Mouse (Mus musculus): ENCODE measurements around the gene Shld2.

Shld2 gene

DNA sequence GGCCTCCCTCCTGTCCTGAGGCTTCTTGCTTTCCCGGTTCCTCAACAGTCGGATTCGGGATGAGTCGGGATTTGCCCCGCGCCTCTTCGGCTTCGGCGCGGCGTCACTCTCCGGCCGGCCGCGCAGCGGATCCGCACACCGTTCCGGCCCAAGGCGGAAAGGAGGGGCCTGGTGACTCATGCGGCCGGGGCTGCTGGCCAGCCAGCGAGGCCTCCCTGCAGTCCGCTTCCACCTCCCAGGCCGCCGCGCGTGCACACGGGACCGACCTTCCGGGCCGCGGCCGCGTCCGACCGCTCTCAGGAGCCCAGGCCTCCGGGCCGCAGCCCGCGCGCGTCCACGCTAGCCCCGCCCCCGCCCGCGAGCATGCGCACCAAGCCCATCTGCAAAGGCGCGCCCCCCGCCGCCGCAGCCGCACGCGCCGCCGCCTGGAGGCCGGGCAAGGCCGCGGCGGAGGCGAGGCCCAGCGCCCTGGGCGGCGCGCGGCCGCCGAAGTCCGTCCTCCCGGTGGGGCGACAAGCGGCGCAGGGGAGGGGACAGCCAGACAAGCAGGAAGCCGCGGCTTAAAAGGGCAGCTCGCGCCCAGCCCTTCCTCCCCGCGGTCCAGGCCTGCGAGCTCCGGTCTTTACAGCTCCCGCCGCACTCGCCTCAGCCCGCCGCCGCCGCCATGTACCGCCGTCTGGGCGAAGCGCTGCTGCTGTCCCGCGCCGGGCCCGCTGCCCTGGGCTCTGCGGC is at the start of gene Shld2, which contains the start of gene Glud1:
Gene Shld2 (minus strand): TSS at position 260 of the 732 bp plus-strand sequence.
Gene Glud1 (plus strand): TSS at position 494 of the 732 bp plus-strand sequence.
- DNase-seq (ENCODE audit: low spot score) = peak; percentile 86

DNA sequence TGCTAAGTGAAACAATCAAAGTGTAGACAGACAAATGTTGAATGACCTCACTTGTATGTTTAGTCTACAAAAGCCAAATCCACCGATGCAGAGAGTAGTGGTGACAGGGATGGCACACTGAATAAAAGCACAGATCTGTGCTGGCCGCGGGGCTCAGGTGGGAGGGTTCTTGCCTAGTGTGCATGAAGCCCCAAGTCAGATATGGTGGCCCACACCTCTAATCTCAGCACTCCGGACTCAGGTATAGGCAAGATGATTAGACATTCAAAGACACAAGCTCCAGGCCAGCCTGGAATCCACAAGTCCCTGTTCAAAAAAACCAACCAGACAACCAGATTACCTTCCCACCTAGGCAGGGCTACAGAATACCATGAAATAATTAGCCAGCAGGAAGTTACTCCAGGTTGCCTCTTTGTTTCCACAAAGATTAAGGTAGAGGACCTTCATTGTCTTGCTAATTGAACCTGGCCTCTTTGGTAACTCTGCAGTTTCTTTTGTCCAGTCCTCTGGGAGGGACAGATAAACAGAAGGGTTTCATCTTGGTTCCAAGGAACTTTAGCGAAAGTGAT is 49.5 kb upstream of the Shld2 start:
- DNase-seq (ENCODE audit: low spot score) = no peak

DNA sequence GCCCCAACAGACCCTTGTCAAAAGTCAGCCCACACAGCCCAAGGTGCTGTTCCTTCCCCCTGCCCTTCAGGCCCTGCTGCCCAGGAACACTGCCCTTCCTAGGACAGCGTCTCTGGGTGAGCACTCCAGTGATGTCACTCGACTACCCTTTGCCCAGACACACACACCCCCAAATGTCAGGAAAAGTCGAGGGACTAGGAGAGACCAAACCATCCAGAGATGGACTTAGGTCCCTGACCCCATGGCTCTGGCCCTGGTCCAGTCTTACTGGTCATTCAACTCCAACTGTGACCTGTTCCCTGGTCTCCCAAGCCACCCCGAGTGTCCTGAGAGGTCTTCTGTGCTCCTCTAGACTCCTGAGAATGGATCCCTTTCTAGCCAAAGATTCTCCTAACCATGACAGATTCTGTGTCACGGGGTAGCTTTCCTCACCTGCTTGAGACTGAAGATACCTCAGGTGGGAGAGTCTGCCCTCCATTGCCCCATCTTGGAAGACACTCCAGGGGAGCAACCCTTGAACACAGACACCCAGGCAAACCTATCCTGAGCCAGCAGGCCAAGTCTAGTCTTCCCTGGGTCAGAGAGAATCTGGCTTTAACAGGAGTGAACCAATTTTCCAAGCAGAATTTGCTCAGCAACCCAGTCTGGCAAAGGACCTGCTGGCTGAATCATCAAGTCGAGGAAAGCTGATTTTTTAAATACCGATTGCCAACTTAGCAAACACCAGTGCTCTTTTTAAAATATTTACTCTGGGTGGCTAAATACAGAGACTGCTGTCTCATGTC is 47.6 kb upstream of the Shld2 start:
- DNase-seq (ENCODE audit: low spot score) = no peak

DNA sequence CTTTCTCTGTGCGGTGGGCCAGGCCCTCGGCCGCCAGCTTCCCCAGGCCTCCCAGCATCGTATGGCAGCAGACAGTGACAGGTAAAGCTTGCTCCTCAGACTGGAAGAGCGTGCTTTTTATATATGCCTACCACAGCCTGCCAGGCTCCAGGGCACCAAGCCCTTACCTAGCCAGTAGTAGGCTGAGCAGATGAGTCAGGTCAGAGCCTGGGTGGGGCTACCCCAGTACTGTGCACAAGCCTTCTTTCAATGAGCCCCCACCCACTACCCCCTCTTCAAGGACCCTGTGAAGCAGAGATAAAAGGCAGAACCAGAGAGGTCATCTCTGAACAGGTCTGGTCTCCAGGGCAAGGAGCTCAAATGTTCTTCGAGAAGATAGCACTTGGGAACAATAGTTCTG is 45.0 kb upstream of the Shld2 start, which contains the start of gene Fam25c:
Gene Fam25c (minus strand): TSS at position 133 of the 400 bp plus-strand sequence.
- DNase-seq (ENCODE audit: low spot score) = no peak

DNA sequence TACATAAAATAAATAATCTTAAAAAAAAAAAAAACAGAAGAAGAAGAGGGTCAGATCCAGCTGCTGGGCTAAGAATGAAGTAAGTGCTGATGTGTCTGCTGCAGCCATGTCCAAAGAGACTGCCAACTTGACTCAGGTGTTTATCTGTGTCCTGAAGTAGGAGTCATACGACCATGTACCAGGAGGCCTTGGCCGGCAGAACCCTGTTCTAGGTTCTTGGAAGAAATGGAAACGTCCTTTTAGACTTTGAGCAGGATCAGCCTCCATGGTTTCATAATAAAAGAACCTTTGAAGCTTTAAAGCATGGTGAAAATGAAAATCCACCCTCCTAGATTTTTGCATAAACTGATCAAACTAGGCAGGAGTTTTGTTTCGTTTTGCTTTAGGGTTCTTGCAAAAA is 44.2 kb upstream of the Shld2 start:
- DNase-seq (ENCODE audit: low spot score) = no peak

DNA sequence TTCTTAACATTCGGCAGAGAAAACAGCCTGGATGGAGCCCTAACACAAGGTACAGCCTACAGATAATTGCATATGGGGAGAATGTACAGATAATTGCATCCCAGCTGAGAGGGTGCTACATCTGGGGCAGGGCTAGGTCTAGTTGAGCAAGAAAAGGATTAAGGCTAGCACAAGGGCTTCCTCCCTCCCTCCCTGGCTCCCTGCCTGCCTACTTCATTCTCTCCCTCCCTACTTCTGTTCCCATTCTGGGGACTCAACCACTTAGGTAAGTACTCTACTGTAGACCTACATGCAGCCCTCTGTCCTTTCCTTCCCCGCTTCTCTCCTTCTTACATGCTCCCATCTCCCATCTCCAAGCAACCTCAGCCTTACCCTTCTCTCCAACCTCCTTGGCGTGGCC is 43.0 kb upstream of the Shld2 start:
- no peak for DNase-seq (ENCODE audit: low spot score)

DNA sequence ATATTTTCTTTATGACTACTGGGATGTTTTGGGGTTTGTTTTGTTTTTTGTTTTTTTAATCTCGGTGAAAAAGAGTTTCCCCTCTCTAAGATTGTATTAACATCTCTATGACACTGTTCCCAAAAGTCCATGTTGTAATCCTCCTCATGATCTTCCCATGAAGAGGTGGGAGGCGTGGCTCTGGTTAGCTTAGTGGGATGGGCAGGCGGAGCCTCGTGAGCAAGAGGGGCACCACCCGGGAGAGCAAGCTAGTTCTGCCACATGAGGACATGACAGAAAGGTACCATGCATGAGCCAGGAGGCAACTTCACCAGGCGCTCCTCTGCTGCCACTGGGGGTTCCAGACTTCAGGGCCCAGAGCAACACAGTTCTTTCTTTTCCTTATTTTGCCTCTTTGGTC is 42.2 kb upstream of the Shld2 start:
- no peak for DNase-seq (ENCODE audit: low spot score)

DNA sequence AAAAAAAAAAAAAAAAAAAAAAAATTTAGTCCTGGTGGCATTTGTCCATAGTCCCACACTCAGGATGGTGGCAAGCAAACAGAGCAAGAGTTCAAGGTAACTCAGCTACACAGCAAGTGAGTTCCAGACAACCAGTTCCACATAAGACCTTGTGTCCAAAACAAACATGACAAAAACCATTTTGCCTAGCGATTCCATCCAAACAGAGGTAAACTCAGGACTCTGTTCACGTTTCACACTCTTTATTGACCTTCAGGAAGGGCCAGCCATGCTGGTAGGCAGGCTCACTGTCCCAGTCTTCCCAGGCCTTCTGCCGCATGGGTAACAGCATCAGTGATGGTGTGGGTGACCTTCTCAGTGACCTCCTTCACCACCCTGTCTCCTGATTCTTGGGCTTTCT is 41.4 kb upstream of the Shld2 start:
- DNase-seq (ENCODE audit: low spot score) = no peak

DNA sequence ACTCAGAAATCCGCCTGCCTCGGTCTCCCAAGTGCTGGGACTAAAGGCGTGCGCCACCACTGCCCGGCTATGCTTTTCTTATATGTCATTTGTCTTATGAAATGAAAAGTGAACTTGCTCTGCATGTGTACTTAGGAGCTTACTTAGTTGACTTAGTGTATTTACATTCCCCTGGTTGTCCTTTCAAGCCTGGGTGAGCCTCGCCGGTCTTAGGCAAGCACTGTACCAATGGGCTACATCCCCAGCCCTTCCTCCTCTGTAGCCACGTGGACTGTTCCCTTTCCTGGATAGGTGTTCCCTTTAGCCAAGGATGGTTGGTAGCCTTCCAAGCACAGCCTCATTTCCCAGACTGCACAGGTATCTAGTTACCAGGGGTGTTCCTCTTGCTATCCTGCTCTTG is 38.7 kb upstream of the Shld2 start:
- DNase-seq (ENCODE audit: low spot score) = no peak

DNA sequence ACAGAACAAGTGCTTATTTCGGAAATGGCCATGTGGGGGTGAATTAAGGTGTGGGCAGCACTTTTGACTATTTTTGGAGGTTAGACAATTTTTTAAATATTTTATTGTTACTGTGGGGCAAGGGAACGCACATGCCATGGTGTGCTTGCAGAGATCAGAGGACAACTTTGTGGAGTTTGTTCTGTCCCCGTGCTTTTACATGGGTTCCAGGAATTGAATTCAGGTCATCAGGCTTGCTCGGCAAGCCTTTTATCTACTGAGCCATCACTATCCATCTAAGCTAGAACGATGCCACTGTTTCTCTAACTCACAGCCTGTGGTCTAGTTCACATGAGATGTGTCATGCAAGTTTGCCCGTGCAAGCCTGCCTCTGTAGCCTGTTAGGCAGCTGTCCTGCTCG is 38.0 kb upstream of the Shld2 start:
- no peak for DNase-seq (ENCODE audit: low spot score)

DNA sequence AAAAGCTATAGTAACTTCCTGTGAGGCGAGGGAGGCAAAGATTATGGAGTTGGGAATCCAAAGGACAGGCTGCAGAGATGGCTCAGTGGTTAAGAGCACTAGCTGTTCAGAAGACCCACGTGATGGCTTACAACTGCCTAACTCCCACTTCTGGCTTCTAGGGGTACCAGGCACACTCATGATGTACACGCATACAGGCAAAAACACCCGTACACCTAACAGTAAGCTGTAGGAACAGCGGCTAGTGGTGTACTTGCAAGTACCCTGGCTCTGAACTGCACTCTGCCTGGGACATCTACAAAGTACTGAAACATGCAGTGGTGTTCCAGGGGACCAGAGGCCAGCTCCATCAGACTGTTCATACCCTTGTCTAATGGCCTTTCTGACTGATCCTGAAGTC is 36.8 kb upstream of the Shld2 start:
- no peak for DNase-seq (ENCODE audit: low spot score)

DNA sequence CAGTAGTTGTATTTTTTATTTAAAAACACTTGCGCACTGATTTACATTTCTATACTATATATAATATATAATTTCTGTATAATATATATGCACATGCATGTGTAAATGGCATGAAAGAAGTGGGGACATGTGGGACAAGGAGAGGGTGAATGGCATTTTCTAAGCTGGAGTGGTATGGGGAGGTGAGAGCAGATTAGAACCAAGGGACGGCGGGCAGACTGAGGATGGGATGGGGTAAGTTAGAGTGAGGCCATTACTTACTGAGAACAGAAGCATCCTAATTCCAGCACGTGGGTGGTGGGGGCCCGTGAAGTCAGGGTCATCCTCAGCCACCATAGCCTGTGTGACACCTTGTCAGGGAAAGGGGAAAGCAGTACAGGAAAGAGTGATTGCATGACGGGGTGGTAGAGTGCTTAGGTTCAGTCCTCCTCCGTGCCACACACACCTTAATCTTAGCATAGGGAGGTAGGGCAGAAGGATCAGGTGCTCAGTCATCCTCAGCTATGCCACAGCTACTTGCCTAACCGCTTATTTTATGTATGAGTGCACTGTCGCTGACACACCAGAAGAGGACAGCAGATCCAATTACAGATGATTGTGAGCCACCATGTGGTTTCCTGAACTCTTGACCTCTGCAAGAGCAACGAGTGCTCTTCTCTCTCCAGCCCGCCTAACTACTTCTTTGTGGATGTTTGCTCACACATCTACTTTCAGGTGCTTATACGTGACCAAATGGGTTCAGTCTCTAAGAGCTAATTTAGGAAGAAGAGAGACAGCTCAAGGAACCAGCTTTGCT is 35.7 kb upstream of the Shld2 start:
- DNase-seq (ENCODE audit: low spot score) = no peak

DNA sequence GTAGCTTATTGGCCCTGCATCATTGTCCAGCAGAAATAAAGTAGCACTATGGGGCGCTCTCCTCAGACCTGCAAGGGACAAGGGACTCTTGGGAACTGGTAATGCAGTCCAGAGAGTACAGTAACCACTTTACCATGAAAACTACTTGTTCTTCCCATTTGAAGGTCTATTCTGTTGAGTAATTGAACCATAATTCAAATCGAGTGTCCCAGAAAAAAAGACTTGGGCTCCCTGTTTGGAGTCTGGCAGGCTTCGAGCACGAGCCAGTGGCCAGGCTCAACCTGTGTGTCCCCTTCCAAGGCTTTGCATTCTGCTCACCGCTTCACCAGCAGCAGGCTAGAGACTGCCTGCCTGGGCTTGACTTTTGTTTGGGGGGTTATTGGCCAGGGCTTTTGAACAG is 34.1 kb upstream of the Shld2 start:
- DNase-seq (ENCODE audit: low spot score) = no peak

DNA sequence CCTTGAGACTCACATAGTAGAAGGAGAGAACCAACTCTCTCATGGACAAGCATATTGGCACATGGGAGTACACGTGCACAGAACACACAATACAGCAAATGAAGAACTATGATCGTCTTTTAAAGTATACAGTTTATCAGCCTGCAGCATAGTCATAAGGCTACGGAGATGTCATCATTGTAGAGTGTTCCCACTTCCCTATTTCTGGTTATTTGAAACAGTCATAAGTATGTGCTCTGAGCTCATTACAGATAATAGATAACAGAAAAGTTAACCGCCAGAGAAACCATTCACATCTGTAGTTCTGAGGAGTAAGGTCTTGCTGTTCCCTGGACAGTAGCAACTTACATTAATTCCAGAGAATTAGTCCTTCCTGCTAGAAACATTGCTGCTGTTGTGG is 32.8 kb upstream of the Shld2 start:
- DNase-seq (ENCODE audit: low spot score) = no peak

DNA sequence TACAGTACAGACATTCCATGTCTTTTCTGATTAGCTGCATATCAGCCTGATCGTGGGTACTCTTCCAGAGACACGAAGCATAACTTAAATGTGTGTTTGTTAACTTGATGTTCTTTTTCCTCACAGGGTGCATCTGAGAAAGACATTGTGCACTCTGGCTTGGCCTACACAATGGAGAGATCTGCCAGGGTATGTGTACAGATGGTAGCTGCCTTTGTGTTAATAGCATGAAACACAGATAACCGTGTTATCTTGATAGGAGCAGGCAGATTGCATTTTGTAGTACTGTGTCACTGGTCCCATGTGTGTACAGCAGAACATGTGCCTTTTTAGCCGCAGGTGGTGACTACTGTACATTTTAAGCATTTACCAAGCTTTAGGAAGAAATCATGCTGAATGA is 31.7 kb upstream of the Shld2 start:
- DNase-seq (ENCODE audit: low spot score) = no peak

DNA sequence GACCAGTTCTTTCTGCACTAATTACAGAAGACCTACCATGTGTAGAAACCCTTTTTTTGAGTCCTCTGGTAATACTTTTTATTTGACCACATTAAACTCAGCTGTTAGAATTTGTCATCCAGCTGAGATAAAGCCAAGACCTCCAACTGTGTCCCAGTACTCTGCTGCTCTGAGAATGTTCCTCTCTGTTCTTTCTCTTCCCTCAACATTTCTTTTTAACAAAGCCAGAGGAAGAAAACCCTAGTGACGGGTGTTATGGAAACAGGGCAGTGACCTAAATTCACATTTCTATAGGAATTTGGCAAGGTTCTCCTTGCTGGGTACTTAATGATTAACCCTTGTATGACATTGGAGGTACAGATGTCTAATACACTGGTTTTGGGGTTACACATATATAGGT is 29.2 kb upstream of the Shld2 start:
- no peak for DNase-seq (ENCODE audit: low spot score)

DNA sequence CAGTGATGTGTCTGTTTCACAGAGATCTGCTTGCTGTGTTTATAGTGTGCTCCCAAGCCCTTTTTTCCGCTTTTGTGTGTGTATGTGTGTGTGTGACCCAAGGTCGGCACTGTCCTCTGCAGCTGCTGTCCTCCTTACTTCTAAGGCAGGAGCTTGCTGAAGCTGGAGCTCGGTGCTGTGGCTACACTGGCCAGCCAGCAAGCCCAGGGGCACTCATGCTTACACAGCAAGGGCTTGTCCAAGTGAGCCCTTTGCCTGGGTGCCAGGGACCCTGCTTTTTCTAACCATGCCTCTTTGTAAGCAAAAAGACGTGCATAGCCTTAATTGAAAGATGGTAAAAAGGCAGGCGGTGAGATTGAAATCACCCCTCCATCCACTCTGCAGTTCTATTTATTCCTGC is 22.2 kb upstream of the Shld2 start:
- DNase-seq (ENCODE audit: low spot score) = no peak

DNA sequence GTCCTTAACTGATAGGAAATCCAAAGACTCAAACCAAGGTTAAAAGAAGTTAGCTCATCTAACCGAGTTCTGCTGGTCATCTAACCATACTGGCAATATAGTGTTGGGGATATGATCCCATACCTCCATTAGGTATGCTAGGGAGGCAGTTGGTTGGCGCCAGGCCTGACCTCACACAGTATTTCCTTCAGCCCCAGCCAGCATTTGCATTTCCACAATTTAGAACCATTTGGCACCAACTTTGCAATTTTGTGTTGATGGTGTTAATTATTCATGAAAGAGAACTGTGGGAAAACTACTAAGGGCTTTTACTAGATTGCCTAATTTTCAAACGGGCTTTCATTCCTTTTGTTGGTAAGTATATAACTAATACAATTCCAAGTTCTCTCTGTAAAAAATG is 21.6 kb upstream of the Shld2 start:
- DNase-seq (ENCODE audit: low spot score) = no peak

DNA sequence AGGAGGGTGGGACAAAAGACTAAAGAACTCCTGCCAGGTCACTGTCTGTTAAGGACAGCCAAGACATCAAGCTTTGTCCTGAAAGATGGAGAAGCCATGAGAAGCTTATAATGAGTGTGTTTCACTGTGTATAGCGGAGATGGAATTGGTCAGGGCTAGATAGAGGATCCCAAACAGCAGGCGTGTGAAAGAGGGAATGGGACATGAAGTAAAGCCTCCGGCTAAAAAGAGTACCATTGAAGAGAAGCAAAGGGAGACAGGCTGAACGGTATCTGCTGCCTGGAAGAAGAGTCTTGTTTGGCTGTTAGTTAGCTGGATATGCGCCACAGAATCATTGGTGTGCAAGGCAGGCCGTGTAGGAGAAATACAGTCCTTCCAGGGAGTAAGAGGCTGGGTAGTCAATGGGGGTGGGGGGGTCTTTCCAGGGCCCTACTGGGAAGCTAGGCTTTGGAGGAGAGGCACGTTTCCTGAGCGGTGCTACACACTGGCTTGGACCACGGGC is 20.4 kb upstream of the Shld2 start:
- no peak for DNase-seq (ENCODE audit: low spot score)

DNA sequence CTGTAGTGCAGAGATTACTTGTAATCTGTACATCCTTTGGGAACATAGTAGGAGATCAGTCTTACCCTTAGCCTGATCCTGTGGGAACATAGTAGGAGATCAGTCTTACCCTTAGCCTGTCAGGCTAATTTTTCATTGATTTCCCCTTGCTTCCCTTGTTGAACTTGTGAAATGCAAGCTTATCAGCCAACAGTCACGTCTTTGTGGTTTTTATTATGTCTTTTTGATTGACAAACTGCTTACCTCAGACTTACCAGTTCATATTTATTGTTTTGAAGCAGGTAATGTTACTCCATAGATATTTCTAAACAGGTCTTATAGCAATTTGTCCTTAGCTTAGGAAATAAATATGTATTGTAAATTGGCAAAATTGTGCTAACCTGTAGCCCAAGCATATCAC is 17.3 kb upstream of the Shld2 start:
- no peak for DNase-seq (ENCODE audit: low spot score)

DNA sequence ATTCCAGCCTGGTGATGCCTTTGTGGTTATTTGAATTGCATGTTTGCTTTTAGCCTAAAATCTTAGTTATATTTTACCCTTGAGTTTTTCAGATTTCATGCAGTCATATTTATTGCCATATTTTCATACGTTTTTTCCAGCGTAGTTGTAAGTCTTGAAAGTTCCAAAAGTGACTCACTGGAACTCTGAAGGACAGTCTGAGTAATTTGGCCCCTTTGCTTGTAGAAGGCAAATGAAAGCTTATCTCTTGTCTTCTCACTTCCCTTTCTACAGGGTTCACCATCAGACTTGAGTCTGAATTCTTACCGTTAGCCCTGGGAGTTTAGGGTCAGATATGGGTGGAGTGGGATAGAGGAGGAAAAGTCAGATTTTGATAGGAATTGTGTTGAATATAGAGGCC is 16.3 kb upstream of the Shld2 start:
- DNase-seq (ENCODE audit: low spot score) = no peak

DNA sequence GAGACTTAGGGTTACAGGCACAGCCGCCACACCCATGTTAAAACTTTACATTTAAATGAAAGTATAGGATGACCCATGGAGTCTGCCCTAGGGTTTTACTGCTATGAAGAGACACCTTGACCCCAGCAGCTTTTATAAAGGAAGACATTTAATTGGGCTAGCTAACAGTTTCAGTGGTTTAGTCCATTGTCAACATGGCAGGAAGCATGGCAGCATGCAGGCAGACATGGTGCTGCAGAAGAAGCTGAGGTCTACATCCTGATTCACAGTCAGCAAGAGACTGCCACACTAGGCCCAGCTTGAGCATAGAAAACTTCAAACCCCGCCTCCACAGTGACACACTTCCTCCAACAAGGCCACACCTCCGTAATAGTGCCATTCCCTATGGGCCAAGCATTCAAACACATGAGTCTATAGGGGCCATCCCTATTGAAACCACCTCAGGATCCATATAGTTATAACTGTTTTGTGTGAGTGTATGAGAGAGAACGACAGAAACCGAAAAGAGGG is 13.3 kb upstream of the Shld2 start:
- DNase-seq (ENCODE audit: low spot score) = no peak

All from ovary, postnatal 10 days (tissue).